27 mouse cellular contexts compared by ENCODE assay signal in genomic region chr1:133370352-133370751, GRCm38 (mm10). TPM values are rescaled to one million over a fixed set of nuclear protein-coding genes. Genes with fewer than 3 reads are reported as not detected.
"Had no signal": no experiment of that assay in that cellular context is flagged by ENCODE, and none has a peak within 500 bp of the region (broad histone marks: within the 10 kb centered on the region; RNA-seq: fewer than 3 reads in every experiment).

No protein-coding gene starts in this region.

- H3K36me3 ChIP-seq: limb, embryonic 10.5 days; limb, embryonic 13.5 days; liver, embryonic 15.5 days; midbrain, embryonic 12.5 days; midbrain, embryonic 15.5 days; neural tube, embryonic 12.5 days; neural tube, embryonic 15.5 days had no signal

- H3K4me3 ChIP-seq: layer of hippocampus, adult 2 months; left cerebral cortex, adult 2 months; limb, embryonic 10.5 days; limb, embryonic 13.5 days; liver, embryonic 15.5 days; midbrain, embryonic 12.5 days; midbrain, embryonic 15.5 days; neural tube, embryonic 12.5 days; neural tube, embryonic 15.5 days had no signal

- ATAC-seq: inflammation-experienced regulatory T-cells, adult 6 months; midbrain, embryonic 15.5 days had no signal

- DNase-seq: kidney, adult 18-20 months; kidney, adult 9 months; kidney, postnatal 25 days; layer of hippocampus, adult 9-11 months; liver; lung, adult 2 months; lung, postnatal 14 days; right cerebral cortex, adult 18-20 months; right cerebral cortex, postnatal 14 days; right cerebral cortex, postnatal 4 days; thymus, postnatal 25 days had no signal

- H3K9me3 ChIP-seq: limb, embryonic 10.5 days; limb, embryonic 13.5 days; liver, embryonic 15.5 days; midbrain, embryonic 12.5 days; midbrain, embryonic 15.5 days; neural tube, embryonic 12.5 days; neural tube, embryonic 15.5 days had no signal

- H3K27me3 ChIP-seq: neural tube, embryonic 15.5 days had no signal

- H3K9ac ChIP-seq: limb, embryonic 13.5 days; liver, embryonic 15.5 days; midbrain, embryonic 12.5 days; midbrain, embryonic 15.5 days; neural tube, embryonic 12.5 days; neural tube, embryonic 15.5 days had no signal

- H3K27ac ChIP-seq: layer of hippocampus, adult 2 months; left cerebral cortex, adult 2 months; limb, embryonic 10.5 days; limb, embryonic 13.5 days; liver, embryonic 15.5 days; macrophage; midbrain, embryonic 12.5 days; midbrain, embryonic 15.5 days; neural tube, embryonic 12.5 days; neural tube, embryonic 15.5 days had no signal

- H3K4me2 ChIP-seq: limb, embryonic 13.5 days; liver, embryonic 15.5 days; midbrain, embryonic 12.5 days; midbrain, embryonic 15.5 days; neural tube, embryonic 12.5 days; neural tube, embryonic 15.5 days had no signal

RNA-seq across cellular contexts. Expression of gene Etnk2, which starts 7.0 kb away (rescaled TPM):
- total RNA-seq: megakaryocyte, adult 5-6 weeks had no signal
- polyA plus RNA-seq: inflammation-experienced regulatory T-cells, adult 6 months; macrophage had no signal

RNA-seq across cellular contexts. Expression of gene Ren1, which starts 20.0 kb away (rescaled TPM):
- total RNA-seq: layer of hippocampus, adult 2 months; layer of hippocampus, postnatal 25 days; left cerebral cortex, adult 2 months; left cerebral cortex, postnatal 14 days; megakaryocyte, adult 5-6 weeks had no signal
- polyA plus RNA-seq: inflammation-experienced regulatory T-cells, adult 6 months; limb, embryonic 10.5 days; macrophage; midbrain, embryonic 12.5 days; midbrain, embryonic 15.5 days had no signal

RNA-seq across cellular contexts. Expression of gene Kiss1, which starts 48.7 kb away (rescaled TPM):
- total RNA-seq: layer of hippocampus, adult 2 months; layer of hippocampus, postnatal 25 days; megakaryocyte, adult 5-6 weeks had no signal
- polyA plus RNA-seq: inflammation-experienced regulatory T-cells, adult 6 months; kidney, embryonic 16.5 days; large intestine, adult 2 months; limb, embryonic 10.5 days; limb, embryonic 13.5 days; liver, embryonic 15.5 days; macrophage; midbrain, embryonic 12.5 days; midbrain, embryonic 15.5 days; neural tube, embryonic 12.5 days; neural tube, embryonic 15.5 days had no signal

RNA-seq across cellular contexts. Expression of gene Sox13, which starts 53.8 kb away (rescaled TPM):
- polyA plus RNA-seq: inflammation-experienced regulatory T-cells, adult 6 months had no signal
